Mouse (Mus musculus) testis, postnatal 10 days (tissue): ENCODE measurements around the gene Ccdc150.

Experiments used
- DNase-seq: peaks from one replicate; pipeline ENCODE4 v3.0.0; 2021; ENCODE audit warnings: low spot score

Gene Ccdc150

GRCm38 (mm10) chr1:54250158-54250866 is at the start of gene Ccdc150:
Gene Ccdc150 (plus strand): TSS chr1:54250683.
- DNase-seq = peak; percentile 96

- DNase-seq = no peak
Measured at GRCm38 (mm10) chr1:54220273-54220672, 30.2 kb upstream of the Ccdc150 start.

- no peak for DNase-seq
Measured at GRCm38 (mm10) chr1:54242722-54243121, 7.8 kb upstream of the Ccdc150 start.

GRCm38 (mm10) chr1:54275552-54275951 is 25.1 kb downstream of the Ccdc150 start:
- DNase-seq = no peak

- DNase-seq = no peak
Measured at GRCm38 (mm10) chr1:54279628-54280027, 29.1 kb downstream of the Ccdc150 start.

GRCm38 (mm10) chr1:54280651-54281050 is 30.2 kb downstream of the Ccdc150 start:
- no peak for DNase-seq

- no peak for DNase-seq
Measured at GRCm38 (mm10) chr1:54306404-54306803, 55.9 kb downstream of the Ccdc150 start.

GRCm38 (mm10) chr1:54326647-54327046 is 76.2 kb downstream of the Ccdc150 start:
- DNase-seq = no peak

- no peak for DNase-seq
Measured at GRCm38 (mm10) chr1:54327876-54328545, 77.5 kb downstream of the Ccdc150 start.

- peak; percentile 62 for DNase-seq
Measured at GRCm38 (mm10) chr1:54332988-54333387, 82.5 kb downstream of the Ccdc150 start.

GRCm38 (mm10) chr1:54354786-54355185 is 104.3 kb downstream of the Ccdc150 start:
- DNase-seq = no peak

- no peak for DNase-seq
Measured at GRCm38 (mm10) chr1:54355485-54355884, 105.0 kb downstream of the Ccdc150 start.

- no peak for DNase-seq
Measured at GRCm38 (mm10) chr1:54356566-54356965, 106.1 kb downstream of the Ccdc150 start.

GRCm38 (mm10) chr1:54377506-54378051 is 127.1 kb downstream of the Ccdc150 start:
- no peak for DNase-seq

GRCm38 (mm10) chr1:54380978-54381914 is 130.8 kb downstream of the Ccdc150 start:
- peak; percentile 70 for DNase-seq

GRCm38 (mm10) chr1:54384221-54384620 is 133.7 kb downstream of the Ccdc150 start:
- DNase-seq = no peak

GRCm38 (mm10) chr1:54402736-54403135 is 152.3 kb downstream of the Ccdc150 start:
- no peak for DNase-seq
